Mouse (Mus musculus) left cerebral cortex, postnatal 14 days (tissue): ENCODE data around the gene Miga2. TPM values are rescaled to one million over a fixed set of nuclear protein-coding genes. Genes with fewer than 3 reads are reported as not detected.
A peak's percentile ranks its signal among the peaks of the same experiment; 100 is the strongest.

Experiments used
- DNase-seq, 2 experiments: peaks; one replicate each; pipeline ENCODE4 v3.0.0; 2021 to 2022; ENCODE audit warnings: low spot score in 2 of 2, mixed read lengths in 1 of 2
- intact Hi-C: fragments of 180-260 bp; cut with DNase I; formaldehyde crosslinking; loops from one replicate; pipeline ENCODE4 v1.15.1; 2025
- total RNA-seq, 2 experiments: library from RNA; stranded (reverse); gene quantifications; 2 replicates each; pipeline ENCODE4 v1.2.3; 2021

Miga2 gene
- total RNA-seq, 2 experiments from 2014 or later: 102 to 110 TPM

DNA sequence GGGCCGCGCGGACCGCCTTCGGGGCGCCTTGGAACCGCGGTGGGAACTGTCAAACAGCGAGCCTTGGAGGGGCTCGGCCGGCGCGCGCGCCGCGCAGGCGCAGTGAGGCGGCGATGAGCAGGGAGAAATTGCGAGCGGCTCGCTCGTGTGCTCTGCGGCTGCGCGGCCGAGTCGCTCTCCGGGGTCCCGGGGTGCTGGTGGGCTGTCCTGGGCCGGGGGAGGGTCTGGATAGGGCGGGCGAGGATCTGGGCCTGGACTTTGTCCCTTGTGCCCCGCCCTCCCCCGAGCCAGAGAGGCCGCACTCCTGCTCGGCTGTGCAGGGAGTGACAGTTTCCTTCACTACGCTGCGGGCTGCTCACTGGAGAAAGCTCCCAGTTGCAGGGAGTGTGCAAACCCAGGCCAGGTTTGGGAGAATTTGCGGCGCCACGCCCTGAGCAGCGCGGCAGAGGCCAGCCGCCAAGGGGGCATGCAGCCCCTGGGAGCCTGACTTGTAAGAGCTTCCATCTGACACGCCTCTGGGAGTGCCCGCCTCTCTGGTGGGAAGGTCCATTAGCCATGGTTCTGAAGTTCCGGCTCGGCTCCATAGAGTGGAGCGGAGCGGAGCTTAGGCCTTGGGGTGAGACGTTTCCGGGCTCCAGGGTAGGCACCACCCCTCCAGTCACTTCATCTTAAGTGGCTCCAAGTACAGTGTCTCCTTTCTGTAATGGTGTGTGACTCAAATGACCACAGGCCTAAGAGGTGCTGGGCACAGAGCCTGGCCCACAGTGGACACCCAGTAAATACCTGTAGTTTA, 28.7 kb downstream of the Miga2 start:
- DNase-seq: peak in 1 of 2 experiments; percentile 84
- intact Hi-C loops: no loop called here

DNA sequence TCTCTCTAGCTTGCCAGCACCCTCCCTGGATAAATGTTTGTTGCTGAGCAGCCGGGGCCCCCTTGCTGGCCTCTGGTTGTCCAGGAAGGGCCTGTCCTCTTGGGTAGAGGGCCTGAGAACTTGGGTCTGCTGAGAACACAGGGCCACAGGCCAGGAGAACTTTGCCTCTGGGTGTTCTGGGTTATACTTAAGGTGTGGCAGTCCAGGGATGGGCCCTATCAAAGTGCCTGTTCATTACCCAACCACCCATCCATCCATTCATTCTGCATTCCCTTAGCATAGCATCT, 29.3 kb downstream of the Miga2 start:
- intact Hi-C loops: no loop called here
- DNase-seq: no peak

DNA sequence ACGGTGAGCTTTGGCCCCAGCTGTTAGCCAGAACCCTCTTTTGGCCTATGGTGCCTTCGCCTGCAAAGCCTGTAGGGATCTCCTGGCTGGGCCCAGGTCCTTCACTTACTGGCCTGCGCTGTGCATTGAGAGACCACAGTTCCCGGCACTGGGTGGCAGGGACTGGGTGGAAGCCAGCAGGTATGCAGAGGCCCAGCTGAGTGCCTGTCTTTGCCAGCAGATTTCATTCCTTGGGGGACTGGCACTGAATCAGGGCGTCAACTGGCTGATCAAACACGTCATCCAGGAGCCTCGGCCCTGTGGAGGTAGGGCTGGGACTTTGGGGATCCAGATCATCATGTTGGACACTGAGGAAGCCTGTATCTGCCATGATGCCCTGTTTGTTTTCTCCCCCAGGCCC, 31.7 kb downstream of the Miga2 start:
- intact Hi-C loops: no loop called here
- DNase-seq: no peak

DNA sequence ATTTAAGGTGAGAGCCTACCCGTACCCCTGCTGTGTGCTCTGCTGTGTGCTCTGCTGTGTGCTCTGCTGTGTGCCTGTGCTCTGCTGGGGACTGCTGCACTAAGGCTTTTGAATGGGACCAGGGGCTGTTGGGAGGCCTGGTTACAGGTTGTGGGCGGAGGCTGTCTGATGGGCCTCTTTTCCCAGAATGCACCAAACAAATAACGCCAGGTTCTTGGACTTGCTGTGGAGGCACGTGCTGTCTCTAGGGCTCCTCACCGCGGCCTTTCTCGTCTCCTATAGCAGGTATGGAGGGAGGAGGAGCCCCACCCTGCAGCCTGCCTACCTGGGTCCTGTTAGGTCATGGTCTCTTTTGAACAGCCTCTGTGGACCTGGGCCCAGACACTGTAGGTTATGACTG, 32.2 kb downstream of the Miga2 start:
- intact Hi-C loops: no loop called here
- DNase-seq: no peak

DNA sequence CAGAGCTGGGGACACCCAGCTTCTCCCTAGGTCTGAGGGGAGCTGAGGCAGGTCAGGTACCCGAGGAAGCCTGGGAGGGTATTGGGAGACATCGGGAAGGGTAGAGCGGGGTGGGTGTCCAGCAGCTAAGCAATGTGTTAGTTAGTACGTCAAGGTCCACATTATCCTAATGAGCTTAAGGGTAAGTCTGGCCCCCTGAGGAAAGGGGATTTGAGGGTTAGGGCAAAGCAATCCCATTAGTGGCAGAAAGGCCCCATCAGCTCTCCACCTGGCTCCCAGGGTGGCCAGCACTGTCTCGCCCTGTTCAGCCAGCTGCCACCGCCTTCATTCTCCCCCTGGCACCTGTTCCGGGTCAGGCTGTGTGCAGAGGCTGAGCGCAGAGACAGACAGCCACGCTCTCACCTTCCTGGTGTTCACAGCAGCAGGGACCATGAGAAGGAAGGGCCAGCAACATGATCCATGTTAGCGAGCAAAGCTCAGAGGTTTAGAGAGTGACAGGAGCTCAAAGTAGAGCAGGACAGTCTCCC, 34.0 kb downstream of the Miga2 start:
- intact Hi-C loops: no loop called here
- no peak for DNase-seq

DNA sequence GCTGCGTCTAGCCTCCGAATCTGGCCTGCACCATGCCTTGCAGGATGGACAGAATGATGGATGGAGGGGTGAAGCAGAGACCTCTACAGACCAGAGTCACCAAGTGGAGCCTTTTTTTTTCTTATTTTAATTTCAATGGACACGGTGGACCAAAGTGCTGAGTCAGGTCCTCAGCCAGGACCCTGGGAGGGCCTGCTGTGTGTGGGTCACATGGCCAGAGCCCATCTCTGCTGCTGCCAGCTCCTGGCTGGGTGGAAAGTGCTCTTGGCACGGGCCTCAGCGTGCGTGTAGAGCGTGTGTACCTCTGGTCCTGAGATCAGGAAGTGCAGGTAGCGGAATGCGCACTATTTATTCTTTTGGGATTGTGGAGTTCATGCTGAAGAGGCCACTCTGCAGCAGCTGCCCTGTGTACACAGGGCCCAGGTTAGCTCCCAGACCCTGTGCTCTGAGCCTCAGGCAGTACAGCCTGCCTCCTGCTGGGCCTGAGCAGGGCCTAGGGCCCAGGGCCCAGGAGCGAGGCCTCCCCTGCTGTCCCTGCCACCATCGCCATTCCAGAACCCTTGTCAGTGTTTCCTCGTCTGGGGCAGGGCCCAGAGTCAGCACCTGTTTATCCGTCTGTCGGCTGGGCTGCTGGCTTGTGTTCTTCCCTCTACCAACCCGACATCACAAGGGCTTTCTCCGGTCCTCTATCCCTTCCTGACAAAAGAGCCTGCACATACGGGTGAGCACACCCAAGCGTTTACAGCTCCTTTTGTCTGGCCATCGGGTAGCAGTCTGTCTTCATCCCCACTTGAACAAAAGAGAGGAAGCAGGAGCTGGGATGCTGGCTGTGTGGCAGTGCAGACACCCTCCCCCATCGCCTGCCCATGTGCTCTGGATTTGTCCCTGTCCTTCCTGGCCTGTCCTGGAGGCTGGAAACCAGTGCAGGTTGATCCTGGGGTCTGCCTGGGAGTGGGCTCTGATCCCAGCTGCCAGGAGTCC, 35.4 kb downstream of the Miga2 start:
- DNase-seq: no peak
- intact Hi-C loops: no loop called here

DNA sequence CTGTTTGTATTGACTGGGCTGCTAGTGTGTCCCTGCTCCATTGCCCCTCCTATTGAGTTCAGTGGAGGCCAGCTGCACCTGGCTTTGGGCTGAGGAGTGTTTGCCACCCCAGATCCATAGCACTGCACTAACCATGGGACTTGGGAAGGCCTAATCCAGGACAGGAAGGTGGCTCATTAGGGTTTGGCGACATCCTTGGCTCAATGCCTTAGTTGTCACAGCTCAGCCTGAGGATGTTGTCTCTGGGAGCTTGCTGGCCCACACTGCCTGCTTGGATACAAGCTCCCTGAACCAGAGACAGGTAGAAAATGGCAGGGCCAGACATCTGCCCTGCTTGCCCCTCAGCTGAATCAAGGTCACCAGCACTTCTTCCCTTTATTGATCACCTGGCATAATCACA, 37.5 kb downstream of the Miga2 start:
- no peak for DNase-seq
- intact Hi-C loops: no loop called here

DNA sequence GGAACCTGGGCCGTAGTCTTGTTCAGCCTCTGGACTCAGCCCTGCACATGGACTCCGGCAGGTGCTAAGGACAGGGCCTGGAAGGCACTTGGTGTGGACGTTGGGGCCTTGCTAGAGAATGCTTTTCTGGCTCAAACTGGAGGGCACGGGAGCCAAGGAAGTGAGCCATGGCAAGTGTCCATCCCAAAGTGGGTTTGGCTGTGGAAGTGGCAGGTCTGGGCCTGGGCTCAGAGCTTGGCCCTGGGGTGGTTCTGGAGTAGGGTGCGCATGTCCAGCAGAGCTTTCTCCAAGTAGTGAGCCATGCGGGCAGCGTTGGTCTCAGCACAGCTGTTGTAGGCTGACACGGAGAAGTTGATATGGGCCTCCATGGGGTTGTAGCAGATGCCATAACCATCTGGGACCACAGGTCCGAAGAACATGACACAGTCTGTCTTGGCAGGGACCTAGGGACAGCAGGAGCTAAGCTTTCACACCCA, 38.4 kb downstream of the Miga2 start:
- DNase-seq: no peak
- intact Hi-C loops: no loop called here

DNA sequence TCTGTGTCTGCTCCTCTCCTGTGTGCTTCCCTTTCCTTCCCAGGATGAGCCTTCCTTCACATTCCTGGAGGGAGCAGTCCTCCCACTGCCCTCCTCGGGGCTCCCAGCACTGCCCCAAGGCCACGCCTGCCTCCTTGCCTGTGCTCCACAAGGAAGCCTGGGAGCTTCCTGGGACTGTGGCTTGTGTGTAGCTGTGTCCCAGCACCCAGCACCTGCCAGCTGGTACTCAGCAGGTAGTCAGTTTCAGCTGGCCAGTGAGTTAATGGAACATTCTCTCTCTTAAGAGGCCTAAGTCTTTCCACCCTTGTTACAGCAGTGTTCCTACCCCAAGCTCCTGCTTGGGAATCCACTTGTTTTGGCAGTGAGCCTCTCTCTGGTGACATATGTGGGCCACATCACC, 38.8 kb downstream of the Miga2 start:
- intact Hi-C loops: no loop called here
- DNase-seq: no peak

DNA sequence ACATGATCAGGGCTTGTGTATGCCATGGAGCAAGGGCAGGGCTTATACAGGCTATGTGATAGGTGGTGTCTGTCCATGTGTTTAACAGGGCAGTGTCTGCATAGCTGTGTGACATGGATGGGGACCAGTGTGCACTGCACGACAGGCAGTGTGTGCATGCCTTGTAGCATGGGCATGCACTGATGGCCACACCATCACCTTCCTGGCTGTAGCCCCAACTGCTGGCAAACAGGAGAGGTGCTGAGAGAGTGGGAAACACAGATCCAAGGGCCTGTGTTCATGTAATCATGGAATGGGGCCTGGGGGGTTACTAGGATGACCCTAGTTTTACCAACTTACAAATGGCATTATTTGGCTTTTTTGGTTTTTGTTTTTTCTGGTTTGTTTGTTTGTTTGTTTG, 39.8 kb downstream of the Miga2 start:
- intact Hi-C loops: no loop called here

DNA sequence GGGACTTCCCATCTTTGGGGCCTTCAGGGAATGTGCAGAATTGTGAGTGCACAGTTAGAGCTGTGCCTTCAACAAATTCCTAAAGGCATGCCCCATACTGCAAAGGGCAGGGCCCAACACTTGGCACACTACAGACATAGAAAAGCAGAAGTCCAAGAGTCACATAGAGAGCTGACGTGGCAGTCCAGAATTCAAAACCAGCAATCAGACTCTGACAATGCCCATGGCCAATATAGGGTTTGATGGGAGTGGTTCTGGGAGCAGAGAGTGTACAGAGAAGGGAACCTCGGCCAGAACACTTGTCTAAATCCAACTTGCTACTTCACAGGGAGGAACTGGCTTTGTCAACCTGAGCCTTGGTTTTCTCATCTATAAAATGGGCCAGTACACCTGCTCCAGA, 43.2 kb downstream of the Miga2 start:
- DNase-seq: no peak
- intact Hi-C loops: no loop called here

More for the DNA sequence above, 39.8 kb downstream of the Miga2 start:
- DNase-seq: no peak

DNA sequence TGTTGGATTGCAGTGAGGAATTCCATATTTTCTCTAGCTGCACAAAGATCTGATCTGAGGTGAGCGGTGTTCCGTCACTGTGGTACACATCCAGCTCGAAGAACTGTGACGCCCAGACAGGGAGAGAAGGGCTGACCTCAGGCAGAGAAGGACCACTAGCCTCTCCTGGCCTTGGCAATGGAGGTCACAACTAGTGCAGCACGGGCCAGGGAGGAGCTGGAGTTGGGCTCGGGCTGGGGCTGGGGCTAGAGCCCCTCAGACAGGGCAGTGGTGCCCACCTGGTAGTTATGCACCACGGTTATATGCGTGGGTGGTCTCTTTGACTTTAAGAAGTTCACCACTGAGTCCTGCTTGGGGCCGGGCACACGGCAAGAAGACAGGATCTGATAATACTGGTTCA, 43.7 kb downstream of the Miga2 start:
- DNase-seq: no peak
- intact Hi-C loops: no loop called here

DNA sequence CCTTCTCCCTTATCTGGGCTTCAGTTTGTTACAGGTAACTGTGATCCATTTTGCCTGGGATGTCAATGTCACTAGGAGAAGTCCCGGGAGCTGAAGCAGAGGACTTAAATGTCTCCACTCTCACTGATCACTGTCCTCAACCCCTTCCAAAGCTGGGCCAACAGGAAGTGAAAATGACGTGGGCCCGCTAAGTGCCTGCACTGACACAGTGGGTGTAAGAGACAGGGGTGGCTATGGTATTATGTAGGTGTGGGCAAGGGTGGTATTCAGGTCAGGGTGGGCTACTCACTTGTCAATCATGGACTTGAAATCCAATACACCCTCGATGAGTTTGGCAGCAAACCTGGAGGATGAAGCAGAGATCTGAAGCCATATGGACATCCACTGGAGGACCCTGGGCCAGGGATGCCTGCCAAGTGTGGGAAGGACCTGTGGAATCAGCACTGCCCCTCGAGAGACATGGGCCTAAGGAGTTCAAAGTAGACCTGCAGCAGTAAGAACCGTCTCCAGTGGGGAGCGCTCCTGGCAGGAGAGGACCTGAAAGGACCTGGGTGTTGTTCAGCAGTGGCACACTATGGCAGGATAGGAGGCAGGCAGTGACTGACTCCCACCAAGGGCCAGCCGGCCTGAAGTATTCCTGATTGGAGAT, 44.5 kb downstream of the Miga2 start:
- intact Hi-C loops: no loop called here
- DNase-seq: no peak

DNA sequence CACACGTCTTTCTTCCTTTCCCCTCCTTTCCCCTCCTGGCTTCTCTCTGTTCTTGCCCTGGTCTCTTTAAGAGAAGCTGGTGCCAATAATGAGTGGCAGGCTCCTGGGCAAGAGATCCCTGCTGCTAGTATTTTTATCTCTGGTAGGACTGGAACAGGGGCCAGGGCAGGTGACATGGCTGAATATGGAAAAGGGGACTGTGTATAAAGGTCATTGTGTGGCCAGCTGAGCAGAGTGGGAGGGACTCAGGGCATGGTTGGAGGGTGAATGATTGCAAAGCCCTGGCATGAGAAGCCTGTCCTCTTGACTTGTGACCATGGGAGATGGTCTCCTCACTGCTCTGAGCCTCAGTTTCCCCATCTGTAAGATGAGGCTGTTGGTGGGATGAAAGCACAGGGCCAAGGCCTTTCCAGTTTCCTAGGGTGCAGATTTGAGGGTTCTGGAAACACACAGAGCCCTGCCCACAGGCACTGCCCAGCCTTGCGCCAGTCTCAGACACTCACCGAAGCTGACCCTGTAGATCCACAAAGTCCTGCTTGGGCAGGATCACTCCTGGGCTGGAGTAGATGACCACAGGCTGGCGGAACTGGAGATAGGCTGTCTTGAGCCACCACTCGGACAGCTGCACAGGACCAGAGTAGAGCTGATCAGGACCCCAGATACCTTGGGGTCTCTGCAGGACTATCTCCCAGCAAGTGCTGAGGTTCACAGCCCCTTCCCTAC, 45.6 kb downstream of the Miga2 start:
- intact Hi-C loops: no loop called here
- DNase-seq: no peak

DNA sequence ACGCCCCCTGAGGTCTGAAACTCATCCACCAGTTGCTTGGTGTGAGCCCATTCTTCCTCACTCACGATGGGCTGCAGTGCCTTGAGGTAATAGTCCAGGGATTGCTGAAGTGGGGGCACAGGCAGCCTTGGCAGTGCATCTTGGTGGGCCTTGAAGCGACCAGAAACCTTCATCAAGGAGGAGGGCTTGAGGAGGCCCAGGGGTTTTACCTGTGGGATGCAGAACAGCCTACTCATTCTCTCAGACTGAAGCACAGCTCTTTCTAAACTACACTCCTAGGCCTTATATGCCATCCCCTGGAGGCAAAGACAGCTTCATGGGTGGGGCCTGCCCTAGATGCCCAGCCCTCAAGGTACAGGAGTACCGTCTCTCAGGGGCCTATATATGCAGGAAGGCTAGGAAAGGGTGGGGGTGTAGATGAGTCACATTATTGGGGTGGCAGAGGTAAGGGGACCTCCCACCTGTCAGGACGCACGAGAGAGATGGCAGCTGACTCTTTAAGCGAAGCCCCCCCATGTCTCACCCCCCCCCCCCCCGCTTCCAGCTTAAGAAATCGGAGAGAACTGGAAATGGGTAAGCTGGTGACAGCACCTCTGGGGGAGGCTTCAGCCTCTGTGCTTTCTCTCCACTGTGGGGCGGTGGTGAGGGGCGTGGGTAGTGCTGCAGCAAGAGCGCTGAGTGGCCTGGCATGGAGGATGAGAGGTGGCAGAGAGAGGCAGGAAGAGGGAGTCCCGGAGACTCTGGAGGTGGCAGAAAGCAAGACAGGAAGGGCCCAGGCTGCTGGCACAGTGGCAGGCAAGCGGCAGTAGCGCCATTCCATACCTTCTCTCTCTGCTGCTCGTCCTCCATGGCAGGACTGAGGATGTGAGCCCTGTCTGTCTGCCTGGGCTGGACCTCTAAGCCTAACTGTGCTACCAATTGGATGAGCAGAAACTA, 49.3 kb downstream of the Miga2 start:
- DNase-seq: peak; percentile 58 to 78

DNA sequence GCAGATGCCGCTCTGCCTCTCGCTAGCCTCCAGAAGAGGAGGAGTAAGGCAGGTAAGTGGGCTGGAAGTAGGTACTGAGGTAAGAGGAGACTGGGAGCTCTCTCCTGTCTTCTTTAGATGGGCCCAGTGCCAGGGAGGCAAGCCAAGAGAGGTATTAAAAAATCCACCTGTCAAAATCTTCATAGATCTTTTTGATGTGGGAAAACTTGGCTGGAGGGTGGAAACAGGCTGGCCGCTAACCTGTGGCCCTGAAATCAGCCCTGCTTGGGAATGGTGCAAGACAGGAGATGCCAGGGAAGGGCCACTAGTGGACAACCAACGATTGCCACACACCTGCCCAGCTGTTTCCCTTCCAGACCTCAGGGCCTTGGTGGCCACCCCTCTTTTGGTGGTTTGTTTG, 50.1 kb downstream of the Miga2 start:
- intact Hi-C loops: no loop called here
- no peak for DNase-seq

More for the DNA sequence above, 49.3 kb downstream of the Miga2 start:
- intact Hi-C loops: no loop called here

DNA sequence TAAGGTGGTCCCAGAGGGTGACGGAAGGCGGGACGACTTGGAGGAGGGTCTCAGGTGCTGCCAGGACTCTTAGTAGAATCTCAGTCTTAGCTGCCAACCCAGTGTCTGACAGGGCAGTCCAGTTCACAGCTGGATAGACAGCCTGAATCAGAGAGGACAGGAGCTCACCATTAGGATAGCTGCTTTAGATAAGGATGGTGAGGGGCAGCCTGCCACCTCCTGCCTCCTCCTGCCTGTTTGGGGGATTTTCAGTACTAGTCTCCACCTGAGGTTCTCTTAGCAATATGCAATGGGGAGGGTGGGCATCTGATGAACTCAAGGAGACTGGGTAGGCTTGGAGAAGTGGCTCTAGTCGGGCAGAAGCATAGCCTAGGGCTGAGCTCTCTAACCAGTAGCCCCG, 50.6 kb downstream of the Miga2 start:
- DNase-seq: no peak
- intact Hi-C loops: no loop called here
